Mouse (Mus musculus): ENCODE measurements around the gene Grid1.

- TF ChIP-seq POLR2A (IDR thresholded peaks at IDR 0.05; ENCODE audit: insufficient read depth, low read depth, low read length) (no peak), CTCF (IDR thresholded peaks at IDR 0.05) (no peak)
Observed at GRCm38 (mm10) chr14:35219021-35219420, 399.1 kb downstream of the Grid1 start.
